Mouse (Mus musculus) layer of hippocampus, postnatal 36 days (tissue): ENCODE data around the gene Dnajb9. TPM values are rescaled to one million over a fixed set of nuclear protein-coding genes. Genes with fewer than 3 reads are reported as not detected.
A peak's percentile ranks its signal among the peaks of the same experiment; 100 is the strongest.
"Not testable (repeated sequence)": the region's sequence is repeated elsewhere in the genome, so short reads cannot be mapped to it uniquely, and the experiment has no call there.

Source experiments
- DNase-seq, 2 experiments: peaks; one replicate each; pipeline ENCODE4 v3.0.0; 2022
- total RNA-seq, 2 experiments: library from RNA; stranded (reverse); gene quantifications; 2 replicates each; pipeline ENCODE4 v1.2.3; 2021

Gene Dnajb9
- 10 to 100 TPM; 36.9 to 39.1 TPM for total RNA-seq

GRCm38 (mm10) chr12:44209824-44210752 is at the start of gene Dnajb9:
TSS of gene Dnajb9 (minus strand) at chr12:44210326.
- peak; percentile 100 for DNase-seq

DNA sequence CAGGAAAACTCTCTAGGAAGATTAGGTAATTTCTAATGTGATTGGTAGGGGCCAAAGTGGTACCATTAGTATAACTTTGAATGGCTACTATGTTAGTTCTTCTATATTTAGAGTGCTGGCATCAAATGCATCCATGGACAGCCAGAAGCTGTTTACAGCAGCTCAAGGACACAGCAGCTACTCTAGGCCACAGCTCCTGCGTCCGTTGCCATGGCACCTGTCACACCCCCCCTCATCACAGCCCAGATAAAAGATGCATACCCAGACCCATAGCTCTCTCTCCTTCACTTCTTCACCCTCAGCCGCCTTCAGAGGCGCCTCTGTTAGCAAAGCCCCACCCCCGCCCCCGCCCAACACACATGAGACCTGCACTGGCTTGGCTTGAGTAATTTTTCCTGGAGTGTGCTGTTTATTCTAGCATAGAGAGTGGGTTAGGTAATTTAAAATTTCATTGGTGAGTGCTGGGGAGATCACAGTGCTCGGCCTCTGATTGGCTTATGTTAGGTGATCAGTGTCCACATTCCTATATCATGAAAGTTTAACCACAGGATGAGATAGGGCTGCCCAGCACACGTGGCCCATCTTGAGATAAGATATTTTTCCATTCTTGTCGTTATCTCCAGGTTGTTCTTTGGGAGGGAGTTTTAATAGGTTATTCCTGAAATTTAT is 38.3 kb upstream of the Dnajb9 start:
- no peak for DNase-seq

GRCm38 (mm10) chr12:44245739-44246138 is 35.6 kb upstream of the Dnajb9 start:
- no peak for DNase-seq

DNA sequence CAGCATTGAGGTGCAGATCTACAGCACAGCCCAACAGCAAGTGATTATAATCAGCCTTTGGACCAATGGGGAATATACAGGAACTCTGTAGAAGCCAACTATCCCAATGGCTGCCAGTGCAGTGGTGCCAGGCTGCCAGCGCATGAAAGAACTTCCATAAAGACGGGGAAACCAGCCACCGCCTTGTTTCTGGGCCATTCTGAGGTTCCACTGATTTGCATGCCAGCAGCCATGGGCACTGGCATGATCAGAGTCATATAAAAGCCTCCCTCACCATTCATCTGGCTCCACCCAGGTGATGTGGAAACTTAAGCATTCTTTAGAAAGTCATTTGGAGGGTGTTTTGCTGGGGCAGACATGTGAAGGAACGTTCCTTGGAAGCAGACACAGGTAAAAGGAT is 32.3 kb upstream of the Dnajb9 start:
- no peak for DNase-seq

GRCm38 (mm10) chr12:44241090-44241489 is 31.0 kb upstream of the Dnajb9 start:
- DNase-seq, result no peak

- DNase-seq, result no peak
Measured at GRCm38 (mm10) chr12:44224650-44225049, 14.5 kb upstream of the Dnajb9 start.

- no peak for DNase-seq
Measured at GRCm38 (mm10) chr12:44223044-44223443, 12.9 kb upstream of the Dnajb9 start.

DNA sequence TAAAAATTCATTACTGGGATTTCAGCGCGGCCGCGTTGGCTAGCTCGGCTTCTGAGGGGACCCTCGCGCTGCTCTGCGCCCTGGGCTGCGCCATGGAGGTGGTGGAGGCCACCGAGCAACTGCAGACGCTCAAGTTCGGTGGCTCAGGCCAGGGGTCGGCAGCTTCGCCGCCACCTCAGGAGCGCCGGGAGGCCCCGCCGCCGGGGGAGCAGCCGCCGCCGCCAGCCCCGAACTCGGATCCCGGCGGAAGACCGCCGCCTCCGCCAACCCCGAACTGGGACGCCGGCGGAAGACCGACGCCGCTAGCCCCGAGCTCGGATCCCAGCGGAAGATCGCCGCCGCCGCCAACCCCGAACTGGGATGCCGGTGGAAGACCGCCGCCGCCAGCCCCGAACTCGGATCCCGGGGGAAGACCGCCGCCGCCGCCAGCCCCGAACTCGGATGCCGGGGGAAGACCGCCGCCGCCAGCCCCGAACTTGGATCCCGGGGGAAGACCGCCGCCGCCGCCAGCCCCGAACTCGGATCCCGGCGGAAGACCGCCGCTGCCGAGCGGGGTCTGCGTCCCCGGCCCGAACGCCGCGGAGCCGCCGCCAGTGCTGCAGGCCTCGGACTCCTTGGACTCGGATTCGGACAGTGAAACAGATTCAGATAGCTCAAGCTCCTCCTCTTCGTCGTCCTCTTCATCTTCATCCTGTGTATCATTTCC is 11.7 kb upstream of the Dnajb9 start:
- peak; percentile 8 to 18 for DNase-seq

DNA sequence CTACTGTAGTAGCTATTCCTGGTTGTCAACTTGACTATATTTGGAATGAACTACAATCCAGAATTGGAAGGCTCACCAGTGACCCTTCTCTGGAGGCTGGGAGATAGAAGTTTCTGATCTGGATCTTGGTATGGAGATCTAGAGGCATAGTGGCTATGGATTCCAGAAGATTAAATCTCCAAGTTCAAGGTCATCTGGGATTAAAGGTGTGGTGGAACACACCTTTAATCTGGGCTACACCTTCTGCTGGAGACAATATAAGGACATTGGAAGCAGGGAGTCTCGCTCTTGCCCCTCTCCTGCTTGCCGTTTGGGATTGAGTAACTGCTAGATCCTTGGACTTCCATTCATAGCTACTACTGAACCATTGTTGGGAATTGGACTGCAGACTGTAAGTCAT is 10.9 kb upstream of the Dnajb9 start, which contains the start of gene Pnpla8:
Gene Pnpla8 (plus strand): TSS at position 301 of the 400 bp plus-strand sequence.
- not testable (repeated sequence) for DNase-seq

DNA sequence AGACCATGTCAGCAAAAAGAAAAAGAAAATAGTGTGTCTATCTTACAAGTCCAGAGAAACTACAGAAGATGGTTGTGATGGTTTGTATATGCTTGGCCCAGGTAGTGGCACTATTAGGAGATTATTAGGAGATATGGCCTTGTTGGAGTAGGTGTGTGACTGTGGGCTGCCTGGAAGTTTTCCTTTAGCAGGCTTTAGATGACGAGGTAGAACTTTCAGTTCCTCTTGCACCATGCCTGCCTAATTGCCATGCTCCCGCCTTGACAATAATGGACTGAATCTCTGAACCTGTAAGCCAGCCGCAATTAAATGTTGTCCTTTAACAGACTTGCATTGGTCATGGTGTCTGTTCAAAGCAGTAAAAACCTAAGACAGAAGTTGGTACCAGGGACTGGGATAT is 1.4 kb upstream of the Dnajb9 start:
- DNase-seq, result no peak

- peak; percentile 8 for DNase-seq
Measured at GRCm38 (mm10) chr12:44209141-44209823, 844 bp downstream of the Dnajb9 start.

GRCm38 (mm10) chr12:44197873-44198525 is 12.1 kb downstream of the Dnajb9 start:
- DNase-seq, result no peak

GRCm38 (mm10) chr12:44181081-44181982 is 28.8 kb downstream of the Dnajb9 start:
- DNase-seq, result peak in 1 of 2 experiments; percentile 43

DNA sequence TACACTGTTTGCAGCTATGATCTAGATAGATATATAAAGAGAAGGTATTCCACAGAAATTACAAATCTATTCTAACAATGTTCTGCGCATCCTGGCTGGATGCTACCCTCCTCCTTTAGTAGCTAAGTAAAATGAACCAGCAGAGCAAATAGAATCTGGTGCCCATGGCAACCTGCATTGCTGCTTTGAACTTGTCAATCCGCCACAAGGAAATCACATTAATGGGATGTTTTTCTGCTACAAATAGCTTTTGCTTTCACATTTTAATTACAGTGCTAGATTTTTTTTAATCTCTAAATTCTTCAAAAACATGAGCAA is 33.1 kb downstream of the Dnajb9 start:
- DNase-seq, result peak in 1 of 2 experiments; percentile 17

DNA sequence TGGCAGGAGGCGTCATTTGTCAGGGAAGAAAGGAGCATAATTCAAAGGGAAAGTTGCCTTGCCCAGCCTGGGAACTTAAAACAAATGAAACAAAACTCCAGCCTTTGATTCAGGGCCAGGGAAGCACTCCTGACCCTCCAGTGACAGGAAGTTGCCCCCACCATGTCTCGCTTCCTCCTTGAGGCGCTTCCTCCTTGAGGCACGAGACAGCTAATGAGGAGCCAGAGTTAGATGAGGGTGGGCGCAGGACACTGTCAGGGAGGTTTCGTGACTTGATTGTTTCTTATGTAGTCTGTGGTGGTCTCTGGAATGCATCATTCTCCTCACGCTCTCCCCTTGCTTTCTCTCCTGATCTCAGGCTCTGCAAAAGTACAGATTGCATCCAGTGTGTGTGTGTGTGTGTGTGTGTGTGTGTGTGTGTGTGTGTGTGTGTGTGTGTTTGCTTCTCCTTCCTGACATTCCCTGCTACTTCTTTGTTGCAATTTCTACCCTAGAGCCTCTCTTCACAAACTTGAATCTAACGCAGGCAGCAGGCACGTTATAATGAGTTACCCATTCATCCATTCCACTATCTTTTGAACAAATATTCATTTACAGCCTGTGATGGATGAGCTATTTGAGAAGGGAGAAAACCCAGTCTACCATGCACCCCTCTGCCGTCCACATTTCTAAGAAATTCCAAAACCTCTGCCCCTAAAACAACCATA is 33.6 kb downstream of the Dnajb9 start:
- DNase-seq, result no peak

DNA sequence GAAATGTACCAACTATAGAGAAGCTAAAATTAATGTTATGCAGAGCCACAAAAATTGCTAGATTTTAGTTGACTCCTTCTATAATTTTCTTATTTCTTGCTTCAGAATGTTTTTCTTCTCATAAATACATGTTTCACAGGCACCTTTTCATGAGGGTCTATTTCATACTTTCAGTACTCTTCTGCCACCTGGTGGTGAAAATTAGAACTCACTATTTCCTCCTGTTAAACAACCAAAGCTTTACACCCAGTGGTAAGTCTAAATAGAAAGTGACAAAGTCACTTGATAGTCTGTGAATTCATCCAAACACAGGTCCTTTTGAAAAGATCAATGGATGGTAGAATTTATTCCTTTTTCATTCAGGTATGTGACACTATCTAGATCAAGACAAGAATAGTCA is 43.2 kb downstream of the Dnajb9 start:
- peak in 1 of 2 experiments; percentile 12 for DNase-seq

- no peak for DNase-seq
Measured at GRCm38 (mm10) chr12:44159349-44159748, 50.8 kb downstream of the Dnajb9 start.
